Mouse (Mus musculus) embryonic fibroblast, embryonic 13.5 days (primary cell): ENCODE measurements around the gene Mgam. TPM values are rescaled to one million over a fixed set of nuclear protein-coding genes. Genes with fewer than 3 reads are reported as not detected.
"Not testable (repeated sequence)": the region's sequence is repeated elsewhere in the genome, so short reads cannot be mapped to it uniquely, and the experiment has no call there.

ENCODE experiments used
- H3K27ac ChIP-seq: 2 replicates; pipeline ENCODE4 v1.5.1; 2012; ENCODE audit warnings: low read length, control low read depth, inconsistent platforms; ENCODE audit not compliant: insufficient read depth
- H3K4me1 ChIP-seq: 2 replicates; pipeline ENCODE4 v1.6.1; 2011; ENCODE audit warnings: low read length; ENCODE audit not compliant: control insufficient read depth, insufficient read depth
- H3K4me3 ChIP-seq: 2 replicates; pipeline ENCODE4 v1.5.1; 2011; ENCODE audit warnings: mild to moderate bottlenecking, control low read depth, low read length; ENCODE audit not compliant: insufficient read depth
- CTCF ChIP-seq: IDR thresholded peaks from 2 replicates; pipeline ENCODE4 v1.5.1; 2011; ENCODE audit warnings: mild to moderate bottlenecking, control low read depth, low read length, moderate library complexity, borderline replicate concordance; ENCODE audit not compliant: insufficient read depth
- POLR2A ChIP-seq: IDR thresholded peaks from 2 replicates; pipeline ENCODE4 v1.6.1; 2011; ENCODE audit warnings: low read depth, mild to moderate bottlenecking, control low read depth, low read length, moderate library complexity
- polyA plus RNA-seq: library from polyadenylated mRNA; stranded (reverse); fragments of >200 nt; gene quantifications from 2 replicates; pipeline ENCODE4 v1.2.4, GENCODE M21; 2011; ENCODE audit warnings: low read depth; ENCODE audit not compliant: missing spikeins, insufficient read length

Mgam gene
- polyA plus RNA-seq = 0.72 TPM in 1 of 2 replicates, not detected in the other

- no peaks in the 10 kb centered on the region for H3K4me1 ChIP-seq
- no peak within 1 kb of the TSS for H3K27ac ChIP-seq
- TF ChIP-seq POLR2A (no peak), CTCF (no peak)
- no peak within 1 kb of the TSS for H3K4me3 ChIP-seq
Observed at GRCm38 (mm10) chr6:40628406-40629000, at the start of gene Mgam. Mgam (plus strand) TSS chr6:40628831.

GRCm38 (mm10) chr6:40584336-40584735 is 44.3 kb upstream of the Mgam start:
- no peak for TF ChIP-seq POLR2A
- no peak for TF ChIP-seq CTCF
- no peaks in the 10 kb centered on the region for H3K4me1 ChIP-seq
- H3K4me3 ChIP-seq = no peak overlapping the region
- H3K27ac ChIP-seq = no peak overlapping the region

GRCm38 (mm10) chr6:40585645-40586044 is 43.0 kb upstream of the Mgam start, which contains the start of gene Clec5a:
Clec5a (minus strand) TSS chr6:40585821.
- Histone ChIP-seq H3K4me1 (no peaks in the 10 kb centered on the region), H3K27ac (no peak within 1 kb of the TSS), H3K4me3 (no peak within 1 kb of the TSS)
- TF ChIP-seq POLR2A (no peak), CTCF (no peak)

- no peak for TF ChIP-seq CTCF
- no peak for TF ChIP-seq POLR2A
- no peaks in the 10 kb centered on the region for H3K4me1 ChIP-seq
- H3K4me3 ChIP-seq = no peak overlapping the region
- no peak overlapping the region for H3K27ac ChIP-seq
Observed at GRCm38 (mm10) chr6:40588346-40588745, 40.3 kb upstream of the Mgam start.

- Histone ChIP-seq H3K4me3 (no peak overlapping the region), H3K4me1 (no peaks in the 10 kb centered on the region), H3K27ac (no peak overlapping the region; the same call in 1 of the 2 replicates)
- TF ChIP-seq CTCF (no peak), POLR2A (no peak)
Observed at GRCm38 (mm10) chr6:40594804-40595550, 33.7 kb upstream of the Mgam start.

- not testable (repeated sequence) for H3K27ac ChIP-seq, H3K4me1 ChIP-seq, H3K4me3 ChIP-seq
Observed at GRCm38 (mm10) chr6:40598546-40598945, 30.1 kb upstream of the Mgam start.

- no peak overlapping the region for H3K27ac ChIP-seq
- TF ChIP-seq POLR2A = no peak
- TF ChIP-seq CTCF = no peak
- H3K4me1 ChIP-seq = no peaks in the 10 kb centered on the region; the same call in 1 of the 2 replicates
- H3K4me3 ChIP-seq = no peak overlapping the region
Observed at GRCm38 (mm10) chr6:40607431-40607830, 21.2 kb upstream of the Mgam start.

GRCm38 (mm10) chr6:40610244-40610643 is 18.4 kb upstream of the Mgam start:
- Histone ChIP-seq H3K4me1 (no peaks in the 10 kb centered on the region; the same call in 1 of the 2 replicates), H3K4me3 (no peak overlapping the region), H3K27ac (no peak overlapping the region)
- TF ChIP-seq POLR2A = no peak
- TF ChIP-seq CTCF = no peak

GRCm38 (mm10) chr6:40613260-40613852 is 15.3 kb upstream of the Mgam start, which contains the start of gene Tas2r138:
Tas2r138 (minus strand) TSS chr6:40613310.
- TF ChIP-seq CTCF = no peak
- no peak for TF ChIP-seq POLR2A
- Histone ChIP-seq H3K4me3 (no peak within 1 kb of the TSS), H3K4me1 (no peaks in the 10 kb centered on the region), H3K27ac (no peak within 1 kb of the TSS)

- H3K4me3 ChIP-seq = no peak overlapping the region
- H3K27ac ChIP-seq = no peak overlapping the region
- no peak for TF ChIP-seq POLR2A
- peak; percentile 34; the same call in 1 of the 2 replicates for TF ChIP-seq CTCF
- H3K4me1 ChIP-seq = no peaks in the 10 kb centered on the region
Observed at GRCm38 (mm10) chr6:40617965-40618364, 10.7 kb upstream of the Mgam start.
